Comparison of ENCODE assay signal across 11 mouse cellular contexts in genomic region chr2:28911331-28912038, GRCm38 (mm10). TPM values are rescaled to one million over a fixed set of nuclear protein-coding genes. Genes with fewer than 3 reads are reported as not detected.
A peak's percentile ranks its signal among the peaks of the same experiment; 100 is the strongest.
DNase-seq lines count a peak whose midpoint lies in the region; ATAC-seq and TF ChIP-seq lines count a peak whose summit lies in the region.
"Had no signal": no experiment of that assay in that cellular context is flagged by ENCODE, and none has a peak within 500 bp of the region (broad histone marks: within the 10 kb centered on the region; RNA-seq: fewer than 3 reads in every experiment).

No protein-coding gene starts in this region.

- peak overlapping the region; percentile 11; the same call in 1 of the 2 replicates for H3K4me2 ChIP-seq in forebrain, embryonic 13.5 days
- H3K4me2 ChIP-seq in midbrain, embryonic 11.5 days, result peak overlapping the region; percentile 3
- H3K4me2 ChIP-seq: liver, embryonic 15.5 days had no signal

- ATAC-seq in forebrain, embryonic 13.5 days, result no peak
- ATAC-seq in midbrain, embryonic 11.5 days (ENCODE audit: low FRiP score), result no peak
- ATAC-seq: intestine, embryonic 16.5 days had no signal

- H3K9ac ChIP-seq in forebrain, embryonic 13.5 days, result no peak overlapping the region
- peak overlapping the region; percentile 41; the same call in 1 of the 2 replicates for H3K9ac ChIP-seq in midbrain, embryonic 11.5 days (ENCODE audit: low read length)
- H3K9ac ChIP-seq: liver, embryonic 15.5 days had no signal

- peaks cover 65% of the 10 kb centered on the region for H3K4me1 ChIP-seq in E14TG2a.4 (replicated peaks; ENCODE audit: low read depth, low read length)
- peaks cover 49% of the 10 kb centered on the region for H3K4me1 ChIP-seq in forebrain, embryonic 13.5 days
- peaks cover 41% of the 10 kb centered on the region for H3K4me1 ChIP-seq in midbrain, embryonic 11.5 days (ENCODE audit: control insufficient read depth, insufficient read depth, low read length)
- H3K4me1 ChIP-seq: liver, embryonic 15.5 days had no signal

- no peak for TF ChIP-seq CTCF in E14TG2a.4 (conservative IDR thresholded peaks at IDR 0.05; ENCODE audit: low read length)

- peaks cover 81% of the 10 kb centered on the region for H3K27me3 ChIP-seq in E14TG2a.4 (ENCODE audit: insufficient read depth, low read length)
- peaks cover 100% of the 10 kb centered on the region for H3K27me3 ChIP-seq in forebrain, embryonic 13.5 days
- peaks cover 97% of the 10 kb centered on the region for H3K27me3 ChIP-seq in midbrain, embryonic 11.5 days (ENCODE audit: control insufficient read depth, insufficient read depth, low read length)

- H3K4me3 ChIP-seq in E14TG2a.4 (replicated peaks; ENCODE audit: low read length), result peak overlapping the region; percentile 55
- no peak overlapping the region for H3K4me3 ChIP-seq in forebrain, embryonic 13.5 days
- H3K4me3 ChIP-seq in midbrain, embryonic 11.5 days (ENCODE audit: low read depth, low read length), result peak overlapping the region; percentile 25
- H3K4me3 ChIP-seq: liver, embryonic 15.5 days had no signal

- H3K27ac ChIP-seq in forebrain, embryonic 13.5 days, result no peak overlapping the region
- no peak overlapping the region for H3K27ac ChIP-seq in midbrain, embryonic 11.5 days (ENCODE audit: low read depth, low read length)
- H3K27ac ChIP-seq: liver, embryonic 15.5 days had no signal

- peaks cover 5% of the 10 kb centered on the region for H3K36me3 ChIP-seq in E14TG2a.4 (ENCODE audit: insufficient read depth, low read length)
- no peaks in the 10 kb centered on the region for H3K36me3 ChIP-seq in forebrain, embryonic 13.5 days (ENCODE audit: poor library complexity, severe bottlenecking)
- no peaks in the 10 kb centered on the region for H3K36me3 ChIP-seq in midbrain, embryonic 11.5 days (ENCODE audit: control insufficient read depth, insufficient read depth, low read length)
- H3K36me3 ChIP-seq: liver, embryonic 15.5 days had no signal

- H3K9me3 ChIP-seq in E14TG2a.4 (ENCODE audit: low read length), result 0 out of 2 replicates have a peak, but pooled peaks cover 2% of the 10 kb centered on the region
- H3K9me3 ChIP-seq in forebrain, embryonic 13.5 days (replicated peaks), result no peaks in the 10 kb centered on the region
- H3K9me3 ChIP-seq in midbrain, embryonic 11.5 days (ENCODE audit: control insufficient read depth, low read length), result no peaks in the 10 kb centered on the region
- H3K9me3 ChIP-seq: liver, embryonic 15.5 days had no signal

- peak; percentile 59 to 61 for DNase-seq in cerebellum, postnatal 14 days
- no peak for DNase-seq in cerebellum, adult 8-10 months
- DNase-seq in midbrain, embryonic 11.5 days (ENCODE audit: low spot score, missing footprints), result no peak
- no peak for DNase-seq in layer of hippocampus, postnatal 25 days (ENCODE audit: extremely low spot score in 1 of 2, low spot score in 1 of 2)
- no peak for DNase-seq in B cell, adult 2 months
- no peak for DNase-seq in urinary bladder, postnatal 25 days (ENCODE audit: low spot score)

- 1% methylated on average over 44 of the region's 44 CpGs for WGBS in forebrain, embryonic 13.5 days
- under 1% methylated on average over 44 of the region's 44 CpGs for WGBS in midbrain, embryonic 11.5 days

RNA-seq across cellular contexts. Expression of gene Barhl1, which starts 5.0 kb away (rescaled TPM):
- 1.3 and 4.4 TPM in 2 replicates for polyA plus RNA-seq in forebrain, embryonic 13.5 days (2015; fragmentation: Nextera tagmentation; extraction: Ambion mirVana)
- 12.2 and 12.7 TPM in 2 replicates for polyA plus RNA-seq in midbrain, embryonic 11.5 days (2014; fragmentation: Nextera tagmentation; extraction: Ambion mirVana)
- total RNA-seq in layer of hippocampus, postnatal 25 days (2021), result not detected
- total RNA-seq: megakaryocyte-erythroid progenitor cell, adult 5-6 weeks had no signal
- polyA plus RNA-seq: intestine, embryonic 16.5 days; liver, embryonic 15.5 days had no signal

Comparison
In these comparisons a context has a peak if more than half of its experiments do, and no peak if none do; other contexts are left out.
1. DNase-seq: peak in cerebellum, postnatal 14 days (2 of 2); none in cerebellum, adult 8-10 months (single experiment), midbrain, embryonic 11.5 days (single experiment), layer of hippocampus, postnatal 25 days (0 of 2), B cell, adult 2 months (0 of 2) and urinary bladder, postnatal 25 days (single experiment).